Mouse (Mus musculus) midbrain, embryonic 12.5 days (tissue): Measurements from ENCODE around the gene Exosc10. TPM values are rescaled to one million over a fixed set of nuclear protein-coding genes. Genes with fewer than 3 reads are reported as not detected.

Source experiments
- ATAC-seq: fragments of 200-750 bp; cut with Nextera tagmentation; 2 replicates; pipeline ENCODE4 v1.8.0; 2017; ENCODE audit warnings: low read depth, moderate TSS enrichment, moderate library complexity; ENCODE audit not compliant: low FRiP score
- H3K27ac ChIP-seq: fragments of 300-500 bp; sonication (generic); replicated peaks from 2 replicates; pipeline ENCODE4 v1.5.1; 2016; ENCODE audit warnings: mild to moderate bottlenecking
- H3K27me3 ChIP-seq: fragments of 300-500 bp; sonication (generic); 2 replicates; pipeline ENCODE4 v1.6.1; 2016; ENCODE audit warnings: mild to moderate bottlenecking
- H3K36me3 ChIP-seq: fragments of 300-500 bp; sonication (generic); 2 replicates; pipeline ENCODE4 v1.6.1; 2016
- H3K4me1 ChIP-seq: fragments of 300-500 bp; sonication (generic); 2 replicates; pipeline ENCODE4 v1.6.1; 2016
- H3K4me2 ChIP-seq: fragments of 300-500 bp; sonication (generic); replicated peaks from 2 replicates; pipeline ENCODE4 v1.6.1; 2016; ENCODE audit warnings: mild to moderate bottlenecking, moderate library complexity
- H3K4me3 ChIP-seq: fragments of 300-500 bp; sonication (generic); 2 replicates; pipeline ENCODE4 v1.5.1; 2016; ENCODE audit warnings: mild to moderate bottlenecking
- H3K9ac ChIP-seq: fragments of 300-500 bp; sonication (generic); replicated peaks from 2 replicates; pipeline ENCODE4 v1.6.1; 2016; ENCODE audit warnings: mild to moderate bottlenecking, moderate library complexity
- H3K9me3 ChIP-seq: fragments of 300-500 bp; sonication (generic); 2 replicates; pipeline ENCODE4 v1.6.1; 2016; ENCODE audit warnings: mild to moderate bottlenecking
- WGBS: fragments of 180-500 bp; shearing (Covaris S2); methylation state at CpG from one replicate; pipeline ENCODE4 v1.1.7; 2016; 5-methylcytosine and 5-hydroxymethylcytosine counted together
- polyA plus RNA-seq: library from polyadenylated mRNA; unstranded; fragments of >200 nt; fragmentation: Nextera tagmentation; extraction: Ambion mirVana; gene quantifications from 2 replicates; pipeline ENCODE4 v1.2.1, GENCODE M21; 2016

The Exosc10 gene
- polyA plus RNA-seq, 1 experiment from 2014 or later = 96.4 TPM

GRCm38 (mm10) chr4:148613738-148614137, 55.5 kb downstream of the Exosc10 start:
- Histone ChIP-seq H3K9me3 (no peaks in the 10 kb centered on the region), H3K27ac (no peak overlapping the region), H3K4me1 (no peaks in the 10 kb centered on the region), H3K36me3 (peaks cover 71% of the 10 kb centered on the region), H3K27me3 (no peaks in the 10 kb centered on the region), H3K4me3 (no peak overlapping the region), H3K9ac (no peak overlapping the region), H3K4me2 (no peak overlapping the region)
- WGBS = 73% methylated on average over 9 of the region's 9 CpGs
- no peak for ATAC-seq

GRCm38 (mm10) chr4:148619805-148620204, 61.6 kb downstream of the Exosc10 start:
- Histone ChIP-seq H3K36me3 (peaks cover 92% of the 10 kb centered on the region), H3K9me3 (no peaks in the 10 kb centered on the region), H3K27ac (no peak overlapping the region), H3K4me3 (no peak overlapping the region), H3K4me1 (peaks cover 17% of the 10 kb centered on the region; the same call in 1 of the 2 replicates), H3K9ac (no peak overlapping the region), H3K4me2 (no peak overlapping the region), H3K27me3 (no peaks in the 10 kb centered on the region)
- no peak for ATAC-seq
- 89% methylated on average over 1 of the region's 1 CpGs for WGBS

GRCm38 (mm10) chr4:148620718-148621117, 62.5 kb downstream of the Exosc10 start:
- Histone ChIP-seq H3K9ac (no peak overlapping the region), H3K4me2 (no peak overlapping the region), H3K27me3 (no peaks in the 10 kb centered on the region), H3K27ac (no peak overlapping the region), H3K4me3 (no peak overlapping the region), H3K4me1 (peaks cover 20% of the 10 kb centered on the region; the same call in 1 of the 2 replicates), H3K9me3 (no peaks in the 10 kb centered on the region), H3K36me3 (peaks cover 86% of the 10 kb centered on the region)
- no peak for ATAC-seq
- 100% methylated on average over 1 of the region's 1 CpGs for WGBS

DNA sequence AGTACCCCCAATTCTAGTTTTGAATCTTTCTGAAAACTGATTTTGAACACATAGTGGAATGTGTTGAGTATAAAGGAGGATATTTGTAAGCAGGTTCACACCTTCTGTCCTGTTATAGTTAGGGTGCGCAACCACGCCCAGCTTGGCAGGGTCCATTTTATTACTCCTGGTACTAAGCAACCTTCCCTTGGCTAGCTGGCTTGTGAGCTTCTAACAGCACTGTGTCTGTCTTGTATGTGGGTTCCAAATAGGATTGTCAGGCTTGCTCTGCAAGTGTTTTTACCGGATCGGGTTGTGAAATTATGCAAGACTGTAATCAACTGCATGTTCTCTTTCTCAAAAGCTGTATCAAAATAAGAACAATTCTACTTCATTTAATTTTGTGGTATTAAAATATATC, 64.3 kb downstream of the Exosc10 start:
- H3K4me1 ChIP-seq = peaks cover 20% of the 10 kb centered on the region; the same call in 1 of the 2 replicates
- no peak for ATAC-seq
- H3K9me3 ChIP-seq = no peaks in the 10 kb centered on the region
- no peak overlapping the region for H3K27ac ChIP-seq
- H3K36me3 ChIP-seq = peaks cover 69% of the 10 kb centered on the region
- no peak overlapping the region for H3K4me3 ChIP-seq
- H3K9ac ChIP-seq = no peak overlapping the region
- no peak overlapping the region for H3K4me2 ChIP-seq
- no peaks in the 10 kb centered on the region for H3K27me3 ChIP-seq
- WGBS = 94% methylated on average over 4 of the region's 4 CpGs

DNA sequence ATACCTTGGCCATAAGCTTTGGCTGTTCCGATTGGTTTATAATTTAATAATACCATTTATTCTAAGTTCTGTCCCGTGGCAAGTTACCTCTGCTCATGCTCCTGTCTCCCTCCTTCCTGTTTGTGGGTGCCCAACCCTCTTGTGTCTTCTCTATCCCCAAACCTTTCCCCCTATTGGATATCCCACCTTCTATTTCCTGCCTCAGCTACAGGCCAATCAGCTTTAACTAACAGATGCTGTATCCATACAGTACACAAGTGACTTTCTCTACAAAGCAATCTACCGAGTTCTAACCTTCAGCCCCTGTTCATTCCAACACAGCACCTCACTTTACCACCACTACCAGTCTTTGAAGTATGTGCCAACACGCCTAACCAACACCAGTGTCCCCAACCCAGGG, 65.4 kb downstream of the Exosc10 start:
- ATAC-seq = no peak
- H3K9ac ChIP-seq = no peak overlapping the region
- peaks cover 62% of the 10 kb centered on the region for H3K36me3 ChIP-seq
- H3K4me1 ChIP-seq = peaks cover 20% of the 10 kb centered on the region; the same call in 1 of the 2 replicates
- 93% methylated on average over 4 of the region's 4 CpGs for WGBS
- H3K4me2 ChIP-seq = no peak overlapping the region
- H3K27ac ChIP-seq = no peak overlapping the region
- H3K27me3 ChIP-seq = no peaks in the 10 kb centered on the region
- H3K4me3 ChIP-seq = peak overlapping the region; percentile 2; the same call in 1 of the 2 replicates
- no peaks in the 10 kb centered on the region for H3K9me3 ChIP-seq

GRCm38 (mm10) chr4:148625010-148625409, 66.8 kb downstream of the Exosc10 start:
- 92% methylated on average over 10 of the region's 10 CpGs for WGBS
- ATAC-seq = no peak
- Histone ChIP-seq H3K4me1 (peaks cover 20% of the 10 kb centered on the region; the same call in 1 of the 2 replicates), H3K27me3 (no peaks in the 10 kb centered on the region), H3K36me3 (peaks cover 48% of the 10 kb centered on the region), H3K9ac (no peak overlapping the region), H3K9me3 (no peaks in the 10 kb centered on the region), H3K27ac (no peak overlapping the region), H3K4me3 (peak overlapping the region; percentile 96), H3K4me2 (peak overlapping the region; percentile 92)

GRCm38 (mm10) chr4:148625756-148626622, 67.8 kb downstream of the Exosc10 start:
- WGBS = 1% methylated on average over 57 of the region's 57 CpGs
- ATAC-seq = peak; percentile 67
- Histone ChIP-seq H3K36me3 (peaks cover 41% of the 10 kb centered on the region), H3K4me2 (peak overlapping the region; percentile 92), H3K4me1 (peaks cover 20% of the 10 kb centered on the region; the same call in 1 of the 2 replicates), H3K27me3 (no peaks in the 10 kb centered on the region), H3K9ac (peak overlapping the region; percentile 99), H3K27ac (peak overlapping the region; percentile 91), H3K4me3 (peak overlapping the region; percentile 96), H3K9me3 (no peaks in the 10 kb centered on the region)

GRCm38 (mm10) chr4:148626623-148627185, 68.5 kb downstream of the Exosc10 start, which contains the start of gene Tardbp:
Gene Tardbp, minus strand, starts transcription at chr4:148627019.
- Histone ChIP-seq H3K27me3 (no peaks in the 10 kb centered on the region), H3K4me2 (peak within 1 kb of the TSS; percentile 92), H3K4me3 (peak within 1 kb of the TSS; percentile 96), H3K4me1 (peaks cover 20% of the 10 kb centered on the region; the same call in 1 of the 2 replicates), H3K27ac (peak within 1 kb of the TSS; percentile 91), H3K9ac (peak within 1 kb of the TSS; percentile 99), H3K36me3 (peaks cover 33% of the 10 kb centered on the region), H3K9me3 (no peaks in the 10 kb centered on the region)
- WGBS = under 1% methylated on average over 51 of the region's 51 CpGs
- ATAC-seq = peak; percentile 96

GRCm38 (mm10) chr4:148627246-148627645, 69.0 kb downstream of the Exosc10 start:
- 63% methylated on average over 3 of the region's 3 CpGs for WGBS
- peak; percentile 47 for ATAC-seq
- Histone ChIP-seq H3K4me1 (peaks cover 20% of the 10 kb centered on the region; the same call in 1 of the 2 replicates), H3K27me3 (no peaks in the 10 kb centered on the region), H3K27ac (no peak overlapping the region), H3K9me3 (no peaks in the 10 kb centered on the region), H3K9ac (no peak overlapping the region), H3K4me3 (peak overlapping the region; percentile 96), H3K4me2 (peak overlapping the region; percentile 92), H3K36me3 (peaks cover 28% of the 10 kb centered on the region)

Other genes starting within 250 kb of the Exosc10 start
- gene Ubiad1, start 113.7 kb upstream of the Exosc10 start, polyA plus RNA-seq = 20.5 and 21.1 TPM in 2 replicates
- 33.3 and 35.4 TPM in 2 replicates for gene Mtor, start 109.8 kb upstream of the Exosc10 start, polyA plus RNA-seq
- gene Angptl7, start 58.0 kb upstream of the Exosc10 start, polyA plus RNA-seq = 0.27 and 0.51 TPM in 2 replicates
- gene Srm, start 33.1 kb downstream of the Exosc10 start, polyA plus RNA-seq = 146 and 148 TPM in 2 replicates
- 0.21 TPM in 1 of 2 replicates, not detected in the other for gene Masp2, start 44.1 kb downstream of the Exosc10 start, polyA plus RNA-seq
- gene Tardbp, start 68.6 kb downstream of the Exosc10 start, polyA plus RNA-seq = 380 and 385 TPM in 2 replicates
- gene Gm572, start 84.9 kb downstream of the Exosc10 start, polyA plus RNA-seq = not detected in 2 replicates
- gene Casz1, start 246.0 kb downstream of the Exosc10 start, polyA plus RNA-seq = 3.3 and 4.1 TPM in 2 replicates